Mouse (Mus musculus) hindbrain, embryonic 16.5 days (tissue): ENCODE results near the gene Fam214b. TPM values are rescaled to one million over a fixed set of nuclear protein-coding genes. Genes with fewer than 3 reads are reported as not detected.
A peak's percentile ranks its signal among the peaks of the same experiment; 100 is the strongest.
"Not testable (repeated sequence)": the region's sequence is repeated elsewhere in the genome, so short reads cannot be mapped to it uniquely, and the experiment has no call there.

ENCODE experiments used
- ATAC-seq: fragments of 200-750 bp; cut with Nextera tagmentation; 2 replicates; pipeline ENCODE4 v1.8.0; 2017; ENCODE audit warnings: moderate TSS enrichment, moderate library complexity
- H3K27ac ChIP-seq: fragments of 300-500 bp; sonication (generic); 2 replicates; pipeline ENCODE4 v1.5.1; 2014; ENCODE audit warnings: low read depth, mild to moderate bottlenecking, control low read depth, low read length, moderate library complexity
- H3K27me3 ChIP-seq: fragments of 300-500 bp; sonication (generic); replicated peaks from 2 replicates; pipeline ENCODE4 v1.6.1; 2014; ENCODE audit warnings: low read length; ENCODE audit not compliant: control insufficient read depth, insufficient read depth
- H3K36me3 ChIP-seq: fragments of 300-500 bp; sonication (generic); 2 replicates; pipeline ENCODE4 v1.6.1; 2014; ENCODE audit warnings: mild to moderate bottlenecking, low read length, moderate library complexity, mixed read lengths; ENCODE audit not compliant: control insufficient read depth, insufficient read depth
- H3K4me1 ChIP-seq: fragments of 300-500 bp; sonication (generic); 2 replicates; pipeline ENCODE4 v1.6.1; 2014; ENCODE audit warnings: low read depth, low read length; ENCODE audit not compliant: control insufficient read depth, insufficient read depth
- H3K4me2 ChIP-seq: fragments of 300-500 bp; sonication (generic); 2 replicates; pipeline ENCODE4 v1.6.1; 2014; ENCODE audit warnings: mild to moderate bottlenecking, low read length, control low read depth, moderate library complexity
- H3K4me3 ChIP-seq: fragments of 300-500 bp; sonication (generic); 2 replicates; pipeline ENCODE4 v1.5.1; 2014; ENCODE audit warnings: mild to moderate bottlenecking, low read length, control low read depth, moderate library complexity
- H3K9ac ChIP-seq: fragments of 300-500 bp; sonication (generic); 2 replicates; pipeline ENCODE4 v1.6.1; 2014; ENCODE audit warnings: low read depth, mild to moderate bottlenecking, control low read depth, low read length, moderate library complexity
- H3K9me3 ChIP-seq: fragments of 300-500 bp; sonication (generic); 2 replicates; pipeline ENCODE4 v1.6.1; 2014; ENCODE audit warnings: mild to moderate bottlenecking, low read length, moderate library complexity; ENCODE audit not compliant: control insufficient read depth
- WGBS: fragments of 180-500 bp; shearing (Covaris S2); extraction: QIAGEN DNeasy Blood & Tissue Kit; methylation state at CpG from one replicate; pipeline ENCODE4 v1.1.7; 2014; 5-methylcytosine and 5-hydroxymethylcytosine counted together
- polyA plus RNA-seq: library from polyadenylated mRNA; unstranded; fragments of >200 nt; fragmentation: Nextera tagmentation; extraction: Ambion mirVana; gene quantifications from 2 replicates; pipeline ENCODE4 v1.2.1, GENCODE M21; 2015

Fam214b gene
- polyA plus RNA-seq, 1 experiment from 2014 or later = 32.3 TPM

GRCm38 (mm10) chr4:43002756-43003439 is 43.1 kb downstream of the Fam214b start:
- peaks cover 12% of the 10 kb centered on the region for H3K4me1 ChIP-seq
- 76% methylated on average over 12 of the region's 12 CpGs for WGBS
- H3K27me3 ChIP-seq = no peaks in the 10 kb centered on the region
- no peak for ATAC-seq
- H3K9ac ChIP-seq = no peak overlapping the region
- H3K4me2 ChIP-seq = no peak overlapping the region
- no peaks in the 10 kb centered on the region for H3K9me3 ChIP-seq
- no peak overlapping the region for H3K27ac ChIP-seq
- no peak overlapping the region for H3K4me3 ChIP-seq
- H3K36me3 ChIP-seq = no peaks in the 10 kb centered on the region

DNA sequence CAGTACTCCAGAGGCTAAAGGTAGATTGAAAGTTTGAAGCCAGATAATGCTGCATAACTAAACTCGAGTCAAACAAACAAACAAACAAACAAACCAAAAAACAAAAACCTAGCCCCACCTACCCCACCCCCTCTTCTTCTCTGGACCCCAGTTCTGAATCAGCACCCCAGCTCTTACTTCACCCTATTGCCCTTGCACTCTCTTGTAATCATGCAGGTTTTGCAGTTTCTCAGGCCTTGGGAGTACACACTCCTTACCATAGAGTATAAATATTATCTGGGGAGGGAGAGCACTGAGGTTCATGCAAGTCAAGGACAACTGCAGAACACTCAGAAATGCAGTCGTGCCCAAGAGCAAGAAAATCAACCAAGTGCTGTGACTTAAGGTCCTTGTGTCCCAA is 44.7 kb downstream of the Fam214b start:
- ATAC-seq = no peak
- Histone ChIP-seq H3K4me2 (no peak overlapping the region), H3K27ac (peak overlapping the region; percentile 58), H3K4me3 (no peak overlapping the region), H3K4me1 (peaks cover 20% of the 10 kb centered on the region), H3K9ac (no peak overlapping the region), H3K27me3 (no peaks in the 10 kb centered on the region), H3K9me3 (no peaks in the 10 kb centered on the region), H3K36me3 (no peaks in the 10 kb centered on the region)
- WGBS = 80% methylated on average over 2 of the region's 2 CpGs

- H3K27ac ChIP-seq = peak within 1 kb of the TSS; percentile 98
- not testable (repeated sequence) for H3K9me3 ChIP-seq, H3K36me3 ChIP-seq, H3K27me3 ChIP-seq
- under 1% methylated on average over 46 of the region's 56 CpGs for WGBS
- H3K9ac ChIP-seq = peak within 1 kb of the TSS; percentile 94
- peak within 1 kb of the TSS; percentile 82 for H3K4me2 ChIP-seq
- H3K4me3 ChIP-seq = peak within 1 kb of the TSS; percentile 86
- peaks cover 20% of the 10 kb centered on the region for H3K4me1 ChIP-seq
- ATAC-seq = peak; percentile 99
These were observed 45.7 kb downstream of the Fam214b start, which contains the start of gene Vcp for GRCm38 (mm10) chr4:43000141-43000986. Gene Vcp (minus strand): TSS chr4:43000507.

DNA sequence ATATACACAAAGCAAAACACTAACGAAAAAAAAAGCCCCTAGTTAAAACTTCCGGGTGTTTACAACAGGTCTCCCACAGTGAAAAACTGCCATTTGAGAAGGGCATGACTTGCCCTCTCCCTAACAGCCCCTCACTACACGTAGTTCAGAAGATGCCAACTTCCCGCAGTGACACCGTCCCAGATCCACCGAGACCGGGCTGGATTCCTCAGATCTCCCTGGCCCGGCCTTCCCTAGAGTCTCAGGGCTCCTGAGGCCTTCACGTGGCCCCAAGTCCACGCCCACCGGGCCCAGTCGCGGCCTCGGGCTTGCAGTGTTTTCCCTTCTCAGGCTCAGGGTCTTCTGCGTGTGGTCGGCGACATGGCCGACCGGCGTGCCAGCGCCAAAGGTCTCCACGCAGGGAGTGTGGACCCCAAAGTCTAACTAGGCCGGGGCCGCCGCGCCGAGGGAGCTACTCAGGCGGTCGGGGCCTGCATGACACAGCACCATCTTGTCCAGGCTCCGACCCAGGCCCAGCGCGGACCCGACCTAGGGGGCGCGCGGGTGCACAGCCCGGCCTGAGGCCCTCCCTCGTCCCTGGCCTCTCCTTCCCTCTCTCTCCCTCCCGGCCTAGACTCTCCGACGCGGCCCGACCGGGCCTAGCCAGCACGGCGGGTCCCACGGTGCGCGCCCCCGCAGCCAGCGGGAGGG is 46.4 kb downstream of the Fam214b start:
- peak; percentile 70 for ATAC-seq
- Histone ChIP-seq H3K9me3 (no peaks in the 10 kb centered on the region), H3K9ac (peak overlapping the region; percentile 94), H3K4me2 (peak overlapping the region; percentile 82), H3K27ac (peak overlapping the region; percentile 98), H3K4me3 (peak overlapping the region; percentile 86), H3K4me1 (peaks cover 20% of the 10 kb centered on the region), H3K36me3 (peaks cover 5% of the 10 kb centered on the region), H3K27me3 (no peaks in the 10 kb centered on the region)
- WGBS = under 1% methylated on average over 44 of the region's 51 CpGs

DNA sequence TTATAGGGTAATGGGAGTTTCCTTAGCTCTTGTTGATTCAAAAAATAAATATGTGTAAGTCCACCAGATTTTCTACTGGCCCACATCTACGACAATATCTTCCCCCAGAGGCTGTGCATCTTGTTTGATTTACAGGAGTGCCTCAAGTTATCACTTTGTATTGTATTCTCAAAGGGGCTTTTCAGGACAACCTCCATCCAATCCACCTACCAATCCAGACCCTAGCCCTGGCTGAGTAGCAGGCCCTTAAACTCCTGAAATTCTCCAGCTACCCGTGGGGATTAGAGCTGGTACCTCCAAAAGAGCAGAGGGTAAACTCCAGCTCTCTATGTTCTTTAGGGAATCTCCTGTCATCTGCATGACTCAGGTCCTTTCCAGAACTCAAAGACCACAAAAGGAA is 48.0 kb downstream of the Fam214b start:
- peaks cover 20% of the 10 kb centered on the region for H3K4me1 ChIP-seq
- 76% methylated on average over 2 of the region's 2 CpGs for WGBS
- H3K4me2 ChIP-seq = peak overlapping the region; percentile 82
- no peak overlapping the region for H3K9ac ChIP-seq
- no peaks in the 10 kb centered on the region for H3K9me3 ChIP-seq
- peak overlapping the region; percentile 86 for H3K4me3 ChIP-seq
- H3K27me3 ChIP-seq = no peaks in the 10 kb centered on the region
- peaks cover 18% of the 10 kb centered on the region for H3K36me3 ChIP-seq
- H3K27ac ChIP-seq = no peak overlapping the region
- ATAC-seq = no peak

GRCm38 (mm10) chr4:42988296-42988695 is 57.7 kb downstream of the Fam214b start:
- peaks cover 65% of the 10 kb centered on the region for H3K36me3 ChIP-seq
- no peak overlapping the region for H3K4me2 ChIP-seq
- H3K9me3 ChIP-seq = no peaks in the 10 kb centered on the region
- no peak overlapping the region for H3K27ac ChIP-seq
- H3K27me3 ChIP-seq = no peaks in the 10 kb centered on the region
- whole genome bisulfite sequencing = 89% methylated on average over 1 of the region's 1 CpGs
- H3K9ac ChIP-seq = no peak overlapping the region
- H3K4me1 ChIP-seq = no peaks in the 10 kb centered on the region
- H3K4me3 ChIP-seq = no peak overlapping the region
- no peak for ATAC-seq

Other genes starting within 250 kb of the Fam214b start
- 0.07 and 0.10 TPM in 2 replicates for gene Fam205a1, start 192.3 kb downstream of the Fam214b start, polyA plus RNA-seq
- gene Gm12394, start 189.4 kb downstream of the Fam214b start, polyA plus RNA-seq = 0.65 and 0.66 TPM in 2 replicates
- 1.9 and 2.0 TPM in 2 replicates for gene Fam205c, start 172.0 kb downstream of the Fam214b start, polyA plus RNA-seq
- 44.5 and 45.7 TPM in 2 replicates for gene Phf24, start 129.6 kb downstream of the Fam214b start, polyA plus RNA-seq
- 44.9 and 45.7 TPM in 2 replicates for gene Dnajb5, start 96.4 kb downstream of the Fam214b start, polyA plus RNA-seq
- gene 1700022I11Rik, start 76.6 kb downstream of the Fam214b start, polyA plus RNA-seq = 0.44 and 1.3 TPM in 2 replicates
- 478 and 502 TPM in 2 replicates for gene Vcp, start 45.7 kb downstream of the Fam214b start, polyA plus RNA-seq
- 22.7 and 25.8 TPM in 2 replicates for gene Fancg, start 35.7 kb downstream of the Fam214b start, polyA plus RNA-seq
- gene Pigo, start 20.4 kb downstream of the Fam214b start, polyA plus RNA-seq = 28.5 and 30.8 TPM in 2 replicates
- 234 and 261 TPM in 2 replicates for gene Stoml2, start 14.5 kb downstream of the Fam214b start, polyA plus RNA-seq
- gene Unc13b, start 12.7 kb upstream of the Fam214b start, polyA plus RNA-seq = 13.0 and 16.5 TPM in 2 replicates
- 0.60 and 1.2 TPM in 2 replicates for gene Atp8b5, start 220.9 kb upstream of the Fam214b start, polyA plus RNA-seq